Mouse (Mus musculus) hindbrain, embryonic 14.5 days (tissue): ENCODE results near the gene Padi2. TPM values are rescaled to one million over a fixed set of nuclear protein-coding genes. Genes with fewer than 3 reads are reported as not detected.

ENCODE experiments used
- ATAC-seq: fragments of 200-750 bp; cut with Nextera tagmentation; 2 replicates; pipeline ENCODE4 v1.8.0; 2017; ENCODE audit warnings: moderate number of reproducible peaks, mild to moderate bottlenecking, moderate TSS enrichment, moderate library complexity; ENCODE audit not compliant: low FRiP score
- DNase-seq: peaks from one replicate; pipeline ENCODE4 v3.0.0-alpha.2; 2015; ENCODE audit warnings: low spot score
- H3K27ac ChIP-seq: fragments of 300-500 bp; sonication (generic); 2 replicates; pipeline ENCODE4 v1.5.1; 2014; ENCODE audit warnings: mild to moderate bottlenecking, moderate library complexity
- H3K27me3 ChIP-seq: fragments of 300-500 bp; sonication (generic); 2 replicates; pipeline ENCODE4 v1.6.1; 2014; ENCODE audit warnings: mild to moderate bottlenecking, low read length, mixed read lengths; ENCODE audit not compliant: control insufficient read depth, insufficient read depth
- H3K36me3 ChIP-seq: fragments of 300-500 bp; sonication (generic); replicated peaks from 2 replicates; pipeline ENCODE4 v1.6.1; 2014; ENCODE audit not compliant: control insufficient read depth, insufficient read depth
- H3K4me1 ChIP-seq: fragments of 300-500 bp; sonication (generic); replicated peaks from 2 replicates; pipeline ENCODE4 v1.6.1; 2014; ENCODE audit warnings: antibody characterized with exemption, low read length, mixed read lengths; ENCODE audit not compliant: control insufficient read depth, insufficient read depth
- H3K4me2 ChIP-seq: fragments of 300-500 bp; sonication (generic); replicated peaks from 2 replicates; pipeline ENCODE4 v1.6.1; 2014; ENCODE audit warnings: mild to moderate bottlenecking, moderate library complexity
- H3K4me3 ChIP-seq: fragments of 300-500 bp; sonication (generic); replicated peaks from 2 replicates; pipeline ENCODE4 v1.5.1; 2014; ENCODE audit warnings: mild to moderate bottlenecking, low read length
- H3K9ac ChIP-seq: fragments of 300-500 bp; sonication (generic); 2 replicates; pipeline ENCODE4 v1.6.1; 2014
- H3K9me3 ChIP-seq: fragments of 300-500 bp; sonication (generic); 2 replicates; pipeline ENCODE4 v1.6.1; 2016; ENCODE audit warnings: low read length; ENCODE audit not compliant: control insufficient read depth
- WGBS: fragments of 180-500 bp; shearing (Covaris S2); extraction: QIAGEN DNeasy Blood & Tissue Kit; methylation state at CpG from one replicate; pipeline ENCODE4 v1.1.7; 2014; 5-methylcytosine and 5-hydroxymethylcytosine counted together
- polyA plus RNA-seq: library from polyadenylated mRNA; unstranded; fragments of >200 nt; fragmentation: Nextera tagmentation; extraction: Ambion mirVana; gene quantifications from 2 replicates; pipeline ENCODE4 v1.2.1, GENCODE M21; 2014

Padi2 gene
- polyA plus RNA-seq, 1 experiment from 2014 or later: 1.5 TPM

- no peak for ATAC-seq
- H3K27me3 ChIP-seq: no peaks in the 10 kb centered on the region
- no peak overlapping the region for H3K4me2 ChIP-seq
- 0 out of 2 replicates have a peak, but pooled peaks cover 3% of the 10 kb centered on the region for H3K4me1 ChIP-seq
- no peaks in the 10 kb centered on the region for H3K36me3 ChIP-seq
- H3K4me3 ChIP-seq: no peak overlapping the region
- H3K9ac ChIP-seq: no peak overlapping the region
- 94% methylated on average over 9 of the region's 9 CpGs for WGBS
- no peaks in the 10 kb centered on the region for H3K9me3 ChIP-seq
- no peak overlapping the region for H3K27ac ChIP-seq
- no peak for DNase-seq
Measured at GRCm38 (mm10) chr4:140913565-140913964, 7.4 kb downstream of the Padi2 start.

GRCm38 (mm10) chr4:140914731-140915131 lies 8.6 kb downstream of the Padi2 start:
- H3K36me3 ChIP-seq: no peaks in the 10 kb centered on the region
- no peak overlapping the region for H3K9ac ChIP-seq
- H3K4me1 ChIP-seq: 0 out of 2 replicates have a peak, but pooled peaks cover 3% of the 10 kb centered on the region
- no peaks in the 10 kb centered on the region for H3K27me3 ChIP-seq
- 44% methylated on average over 6 of the region's 6 CpGs for WGBS
- H3K27ac ChIP-seq: no peak overlapping the region
- no peaks in the 10 kb centered on the region for H3K9me3 ChIP-seq
- H3K4me3 ChIP-seq: no peak overlapping the region
- ATAC-seq: no peak
- DNase-seq: no peak
- no peak overlapping the region for H3K4me2 ChIP-seq

- no peak for DNase-seq
- WGBS: 77% methylated on average over 3 of the region's 3 CpGs
Measured at GRCm38 (mm10) chr4:140915235-140915634, 9.1 kb downstream of the Padi2 start.

GRCm38 (mm10) chr4:140916296-140916695 lies 10.2 kb downstream of the Padi2 start:
- no peaks in the 10 kb centered on the region for H3K4me1 ChIP-seq
- no peak overlapping the region for H3K4me2 ChIP-seq
- DNase-seq (no peak), ATAC-seq (no peak)
- no peak overlapping the region for H3K9ac ChIP-seq
- no peaks in the 10 kb centered on the region for H3K27me3 ChIP-seq
- no peaks in the 10 kb centered on the region for H3K9me3 ChIP-seq
- 88% methylated on average over 5 of the region's 5 CpGs for WGBS
- no peaks in the 10 kb centered on the region for H3K36me3 ChIP-seq
- H3K4me3 ChIP-seq: no peak overlapping the region
- H3K27ac ChIP-seq: no peak overlapping the region

More at GRCm38 (mm10) chr4:140915235-140915634, 9.1 kb downstream of the Padi2 start:
- Histone ChIP-seq H3K9me3 (no peaks in the 10 kb centered on the region), H3K4me3 (no peak overlapping the region), H3K36me3 (no peaks in the 10 kb centered on the region), H3K4me1 (0 out of 2 replicates have a peak, but pooled peaks cover 3% of the 10 kb centered on the region), H3K9ac (no peak overlapping the region), H3K4me2 (no peak overlapping the region), H3K27ac (no peak overlapping the region), H3K27me3 (no peaks in the 10 kb centered on the region)
- no peak for ATAC-seq

- Histone ChIP-seq H3K36me3 (no peaks in the 10 kb centered on the region), H3K9ac (no peak overlapping the region), H3K27ac (no peak overlapping the region), H3K4me3 (no peak overlapping the region), H3K4me1 (no peaks in the 10 kb centered on the region), H3K27me3 (no peaks in the 10 kb centered on the region), H3K4me2 (no peak overlapping the region), H3K9me3 (no peaks in the 10 kb centered on the region)
- no peak for DNase-seq
- WGBS: 92% methylated on average over 9 of the region's 9 CpGs
- no peak for ATAC-seq
Measured at GRCm38 (mm10) chr4:140917451-140917850, 11.3 kb downstream of the Padi2 start.

- H3K27me3 ChIP-seq: no peaks in the 10 kb centered on the region
- ATAC-seq (no peak), DNase-seq (no peak)
- H3K4me3 ChIP-seq: no peak overlapping the region
- no peaks in the 10 kb centered on the region for H3K9me3 ChIP-seq
- no peak overlapping the region for H3K27ac ChIP-seq
- WGBS: 68% methylated on average over 11 of the region's 11 CpGs
- no peak overlapping the region for H3K4me2 ChIP-seq
- H3K36me3 ChIP-seq: no peaks in the 10 kb centered on the region
- H3K4me1 ChIP-seq: no peaks in the 10 kb centered on the region
- no peak overlapping the region for H3K9ac ChIP-seq
Measured at GRCm38 (mm10) chr4:140919974-140920836, 14.1 kb downstream of the Padi2 start.

- Histone ChIP-seq H3K9me3 (no peaks in the 10 kb centered on the region), H3K27ac (no peak overlapping the region), H3K9ac (no peak overlapping the region), H3K27me3 (no peaks in the 10 kb centered on the region), H3K36me3 (no peaks in the 10 kb centered on the region), H3K4me2 (no peak overlapping the region), H3K4me1 (no peaks in the 10 kb centered on the region), H3K4me3 (no peak overlapping the region)
- 90% methylated on average over 5 of the region's 5 CpGs for WGBS
- ATAC-seq: no peak
- DNase-seq: no peak
Measured at GRCm38 (mm10) chr4:140922508-140922907, 16.4 kb downstream of the Padi2 start.

- Histone ChIP-seq H3K9me3 (no peaks in the 10 kb centered on the region), H3K27me3 (no peaks in the 10 kb centered on the region), H3K27ac (no peak overlapping the region), H3K4me1 (no peaks in the 10 kb centered on the region; the same call in 1 of the 2 replicates), H3K4me2 (no peak overlapping the region), H3K9ac (no peak overlapping the region), H3K4me3 (no peak overlapping the region), H3K36me3 (no peaks in the 10 kb centered on the region)
- DNase-seq (no peak), ATAC-seq (no peak)
- WGBS: 74% methylated on average over 8 of the region's 8 CpGs
Measured at GRCm38 (mm10) chr4:140925648-140926047, 19.5 kb downstream of the Padi2 start.

GRCm38 (mm10) chr4:140928349-140928748 lies 22.2 kb downstream of the Padi2 start:
- H3K36me3 ChIP-seq: no peaks in the 10 kb centered on the region
- no peaks in the 10 kb centered on the region for H3K9me3 ChIP-seq
- H3K4me3 ChIP-seq: no peak overlapping the region
- no peak overlapping the region for H3K4me2 ChIP-seq
- 84% methylated on average over 9 of the region's 9 CpGs for WGBS
- no peaks in the 10 kb centered on the region; the same call in 1 of the 2 replicates for H3K4me1 ChIP-seq
- H3K27ac ChIP-seq: no peak overlapping the region
- DNase-seq: no peak
- no peaks in the 10 kb centered on the region for H3K27me3 ChIP-seq
- ATAC-seq: no peak
- no peak overlapping the region for H3K9ac ChIP-seq
